Comparison of ENCODE assay signal across 8 mouse cellular contexts in genomic region chr7:110821653-110822052, GRCm38 (mm10). TPM values are rescaled to one million over a fixed set of nuclear protein-coding genes. Genes with fewer than 3 reads are reported as not detected.
DNase-seq lines count a peak whose midpoint lies in the region; ATAC-seq and TF ChIP-seq lines count a peak whose summit lies in the region.

No protein-coding gene starts in this region.

- no peak overlapping the region for H3ac ChIP-seq in myocyte (ENCODE audit: control insufficient read depth, insufficient read length)

- H3K9ac ChIP-seq in heart, embryonic 15.5 days, result no peak overlapping the region; the same call in 1 of the 2 replicates

- H3K36me3 ChIP-seq in heart, embryonic 15.5 days, result peaks cover 15% of the 10 kb centered on the region; the same call in 1 of the 2 replicates
- H3K36me3 ChIP-seq in myocyte (ENCODE audit: control insufficient read depth, insufficient read depth), result no peaks in the 10 kb centered on the region

- H3K4me3 ChIP-seq in heart, embryonic 15.5 days, result no peak overlapping the region
- no peak overlapping the region for H3K4me3 ChIP-seq in myocyte

- DNase-seq in heart, adult 18-20 months, result peak; percentile 72 to 77
- no peak for DNase-seq in heart, adult 9 months (ENCODE audit: low spot score in 2 of 2)
- peak; percentile 48 to 68 for DNase-seq in right cerebral cortex, adult 2 months (ENCODE audit: low spot score in 2 of 2)
- no peak for DNase-seq in right cerebral cortex, postnatal 36 days (ENCODE audit: low spot score in 2 of 2)
- no peak for DNase-seq in urinary bladder, adult 2 months (ENCODE audit: low spot score)
- no peak for DNase-seq in thymus, postnatal 36 days

- H3K27me3 ChIP-seq in heart, embryonic 15.5 days, result no peaks in the 10 kb centered on the region
- H3K27me3 ChIP-seq in myocyte (ENCODE audit: control insufficient read depth, insufficient read depth, insufficient read length), result no peaks in the 10 kb centered on the region

- H3K4me1 ChIP-seq in heart, embryonic 15.5 days (replicated peaks), result peaks cover 51% of the 10 kb centered on the region

- no peak overlapping the region for H3K4me2 ChIP-seq in heart, embryonic 15.5 days
- H3K4me2 ChIP-seq in myocyte (ENCODE audit: low read depth), result peak overlapping the region; percentile 26

- TF ChIP-seq POLR2A in myocyte (IDR thresholded peaks at IDR 0.05; ENCODE audit: insufficient read length, low read depth), result no peak

- WGBS in heart, embryonic 15.5 days, result 12% methylated on average over 3 of the region's 3 CpGs

- peak; percentile 56; the same call in 1 of the 2 replicates for ATAC-seq in heart, embryonic 15.5 days (replicated peaks; ENCODE audit: insufficient number of reproducible peaks, insufficient read depth, low FRiP score, low read depth)

- peak overlapping the region; percentile 78 for H3K27ac ChIP-seq in heart, embryonic 15.5 days

- H3K79me2 ChIP-seq in myocyte (ENCODE audit: control insufficient read depth, insufficient read depth), result no peaks in the 10 kb centered on the region

- no peaks in the 10 kb centered on the region for H3K9me3 ChIP-seq in heart, embryonic 15.5 days (replicated peaks)

TF ChIP-seq in myocyte, 11 proteins besides CTCF, POLR2A, EP300 and RAD21:
- TF ChIP-seq MYOD1 (IDR thresholded peaks at IDR 0.05; ENCODE audit: control insufficient read depth in 1 of 3, insufficient read length in 2 of 3, low read depth in 2 of 3), result no peak
- TF ChIP-seq MYOG (IDR thresholded peaks at IDR 0.05; ENCODE audit: control insufficient read depth in 1 of 3, insufficient read depth in 1 of 3, insufficient read length in 2 of 3, low read depth in 2 of 3), result no peak
- no peak for TF ChIP-seq USF1 (IDR thresholded peaks at IDR 0.05; ENCODE audit: low read depth)
- TF ChIP-seq CEBPB (IDR thresholded peaks at IDR 0.05; ENCODE audit: insufficient read depth, poor library complexity, severe bottlenecking), result no peak
- TF ChIP-seq MAX (IDR thresholded peaks at IDR 0.05; ENCODE audit: low read depth), result no peak
- TF ChIP-seq REST (IDR thresholded peaks at IDR 0.05; ENCODE audit: insufficient read depth, insufficient read length), result no peak
- no peak for TF ChIP-seq TCF3 (IDR thresholded peaks at IDR 0.05; ENCODE audit: insufficient read length, low read depth)
- no peak for TF ChIP-seq TCF12 (IDR thresholded peaks at IDR 0.05; ENCODE audit: insufficient read depth, poor library complexity, severe bottlenecking)
- no peak for TF ChIP-seq E2F4 (IDR thresholded peaks at IDR 0.05; ENCODE audit: insufficient read depth)
- no peak for TF ChIP-seq SRF (IDR thresholded peaks at IDR 0.05; ENCODE audit: control insufficient read depth, insufficient read length, low read depth)
- no peak for TF ChIP-seq POLR2AphosphoS2 (IDR thresholded peaks at IDR 0.05; ENCODE audit: insufficient read length, low read depth)
TF ChIP-seq in myocyte: peak in this region for 0.

RNA-seq across cellular contexts. Expression of gene Rnf141, which starts 22.6 kb away (rescaled TPM):
- 10 to 100 TPM; 43.8 to 46.3 TPM for total RNA-seq in heart, adult 18-20 months (2021)
- 30.0 and 31.0 TPM in 2 replicates for polyA plus RNA-seq in heart, embryonic 15.5 days (2015; fragmentation: Nextera tagmentation; extraction: Ambion mirVana)
- polyA plus RNA-seq in myocyte (2012; fragmentation: generic; extraction: Trizol), result 12.3 TPM
- 32.1 and 34.0 TPM in 2 replicates for polyA plus RNA-seq in urinary bladder, adult 2 months (2012; rRNA removed)

RNA-seq across cellular contexts. Expression of gene Lyve1, which starts 41.4 kb away (rescaled TPM):
- 10 to 100 TPM; 22.8 to 26.2 TPM for total RNA-seq in heart, adult 18-20 months (2021)
- polyA plus RNA-seq in heart, embryonic 15.5 days (2015; fragmentation: Nextera tagmentation; extraction: Ambion mirVana), result 11.9 and 13.2 TPM in 2 replicates
- polyA plus RNA-seq in myocyte (2012; fragmentation: generic; extraction: Trizol), result not detected
- polyA plus RNA-seq in urinary bladder, adult 2 months (2012; rRNA removed), result 23.2 and 32.3 TPM in 2 replicates

RNA-seq across cellular contexts. Expression of gene Ampd3, which starts 53.6 kb away (rescaled TPM):
- 10 to 100 TPM; 31.3 to 34.4 TPM for total RNA-seq in heart, adult 18-20 months (2021)
- polyA plus RNA-seq in heart, embryonic 15.5 days (2015; fragmentation: Nextera tagmentation; extraction: Ambion mirVana), result 8.0 and 9.3 TPM in 2 replicates
- 8.2 TPM for polyA plus RNA-seq in myocyte (2012; fragmentation: generic; extraction: Trizol)
- 19.2 and 19.9 TPM in 2 replicates for polyA plus RNA-seq in urinary bladder, adult 2 months (2012; rRNA removed)

Comparison
In these comparisons a context has a peak if more than half of its experiments do, and no peak if none do; other contexts are left out.
1. DNase-seq: peak in heart, adult 18-20 months (2 of 2) and right cerebral cortex, adult 2 months (2 of 2); none in heart, adult 9 months (0 of 2), right cerebral cortex, postnatal 36 days (0 of 2), urinary bladder, adult 2 months (single experiment) and thymus, postnatal 36 days (0 of 2).
2. RNA of gene Lyve1, which starts 41.4 kb away (polyA plus RNA-seq): 23.2 to 32.3 TPM in urinary bladder, adult 2 months and 11.9 to 13.2 TPM in heart, embryonic 15.5 days; not detected in myocyte (single experiment); every median in the first group is over 10 times any median in the second.